Mouse (Mus musculus): ENCODE data around the gene Cwc27. TPM values are rescaled to one million over a fixed set of nuclear protein-coding genes. Genes with fewer than 3 reads are reported as not detected.

Gene Cwc27
- 24.0 and 26.5 TPM in 2 replicates for polyA plus RNA-seq (2014; fragmentation: Nextera tagmentation; extraction: Ambion mirVana)

- Histone ChIP-seq H3K4me2 (ENCODE audit: low read length) (peak within 1 kb of the TSS; percentile 76), H3K27me3 (ENCODE audit: control insufficient read depth, insufficient read depth, low read length) (no peaks in the 10 kb centered on the region), H3K4me3 (replicated peaks; ENCODE audit: low read depth, low read length) (peak within 1 kb of the TSS; percentile 81), H3K27ac (replicated peaks; ENCODE audit: low read depth, low read length) (peak within 1 kb of the TSS; percentile 81), H3K9ac (replicated peaks; ENCODE audit: low read length) (peak within 1 kb of the TSS; percentile 85), H3K36me3 (ENCODE audit: control insufficient read depth, insufficient read depth, low read length) (0 out of 2 replicates have a peak, but pooled peaks cover 4% of the 10 kb centered on the region), H3K9me3 (ENCODE audit: control insufficient read depth, low read length) (no peaks in the 10 kb centered on the region), H3K4me1 (ENCODE audit: control insufficient read depth, insufficient read depth, low read length) (peaks cover 16% of the 10 kb centered on the region)
- WGBS: under 1% methylated on average over 50 of the region's 50 CpGs
- peak; percentile 91 for DNase-seq
- ATAC-seq (ENCODE audit: low FRiP score, low TSS enrichment): peak; percentile 96
Measured at GRCm38 (mm10) chr13:104816635-104817571, at the start of gene Cwc27. Cwc27 (minus strand) TSS chr13:104817142.

GRCm38 (mm10) chr13:104866726-104867125 lies 49.8 kb upstream of the Cwc27 start:
- Histone ChIP-seq H3K9ac (replicated peaks; ENCODE audit: low read length) (no peak overlapping the region), H3K9me3 (ENCODE audit: control insufficient read depth, low read length) (no peaks in the 10 kb centered on the region), H3K27me3 (ENCODE audit: control insufficient read depth, insufficient read depth, low read length) (0 out of 2 replicates have a peak, but pooled peaks cover 3% of the 10 kb centered on the region), H3K27ac (replicated peaks; ENCODE audit: low read depth, low read length) (no peak overlapping the region), H3K36me3 (ENCODE audit: control insufficient read depth, insufficient read depth, low read length) (no peaks in the 10 kb centered on the region), H3K4me2 (ENCODE audit: low read length) (no peak overlapping the region), H3K4me3 (replicated peaks; ENCODE audit: low read depth, low read length) (no peak overlapping the region), H3K4me1 (ENCODE audit: control insufficient read depth, insufficient read depth, low read length) (no peaks in the 10 kb centered on the region)
- DNase-seq (no peak), ATAC-seq (ENCODE audit: low FRiP score, low TSS enrichment) (no peak)
- WGBS: 77% methylated on average over 5 of the region's 5 CpGs

- peak; percentile 76 for ATAC-seq (ENCODE audit: low FRiP score, low TSS enrichment)
- WGBS: 4% methylated on average over 38 of the region's 38 CpGs
Measured at GRCm38 (mm10) chr13:104863127-104863979, 46.4 kb upstream of the Cwc27 start, which contains the start of gene Shisal2b. Shisal2b (minus strand) TSS chr13:104863893.

GRCm38 (mm10) chr13:104853645-104854044 lies 36.7 kb upstream of the Cwc27 start:
- H3K4me3 ChIP-seq (replicated peaks; ENCODE audit: low read depth, low read length): no peak overlapping the region
- ATAC-seq (ENCODE audit: low FRiP score, low TSS enrichment): no peak
- no peaks in the 10 kb centered on the region for H3K27me3 ChIP-seq (ENCODE audit: control insufficient read depth, insufficient read depth, low read length)
- no peak overlapping the region for H3K4me2 ChIP-seq (ENCODE audit: low read length)
- no peaks in the 10 kb centered on the region for H3K4me1 ChIP-seq (ENCODE audit: control insufficient read depth, insufficient read depth, low read length)
- H3K9ac ChIP-seq (replicated peaks; ENCODE audit: low read length): no peak overlapping the region
- WGBS: 80% methylated on average over 2 of the region's 2 CpGs
- no peak overlapping the region for H3K27ac ChIP-seq (replicated peaks; ENCODE audit: low read depth, low read length)
- DNase-seq: peak; percentile 13
- H3K36me3 ChIP-seq (ENCODE audit: control insufficient read depth, insufficient read depth, low read length): no peaks in the 10 kb centered on the region
- H3K9me3 ChIP-seq (ENCODE audit: control insufficient read depth, low read length): no peaks in the 10 kb centered on the region

More at GRCm38 (mm10) chr13:104863127-104863979, 46.4 kb upstream of the Cwc27 start, which contains the start of gene Shisal2b:
- Histone ChIP-seq H3K4me3 (replicated peaks; ENCODE audit: low read depth, low read length) (peak within 1 kb of the TSS; percentile 51), H3K27ac (replicated peaks; ENCODE audit: low read depth, low read length) (no peak within 1 kb of the TSS), H3K9ac (replicated peaks; ENCODE audit: low read length) (peak within 1 kb of the TSS; percentile 65), H3K4me2 (ENCODE audit: low read length) (peak within 1 kb of the TSS; percentile 97), H3K4me1 (ENCODE audit: control insufficient read depth, insufficient read depth, low read length) (no peaks in the 10 kb centered on the region), H3K9me3 (ENCODE audit: control insufficient read depth, low read length) (no peaks in the 10 kb centered on the region), H3K36me3 (ENCODE audit: control insufficient read depth, insufficient read depth, low read length) (no peaks in the 10 kb centered on the region), H3K27me3 (ENCODE audit: control insufficient read depth, insufficient read depth, low read length) (0 out of 2 replicates have a peak, but pooled peaks cover 3% of the 10 kb centered on the region)
- DNase-seq: peak; percentile 84

GRCm38 (mm10) chr13:104843295-104844089 lies 26.6 kb upstream of the Cwc27 start:
- no peak for DNase-seq
- Histone ChIP-seq H3K9me3 (ENCODE audit: control insufficient read depth, low read length) (no peaks in the 10 kb centered on the region), H3K27ac (replicated peaks; ENCODE audit: low read depth, low read length) (no peak overlapping the region), H3K4me2 (ENCODE audit: low read length) (no peak overlapping the region), H3K4me1 (ENCODE audit: control insufficient read depth, insufficient read depth, low read length) (no peaks in the 10 kb centered on the region), H3K4me3 (replicated peaks; ENCODE audit: low read depth, low read length) (no peak overlapping the region), H3K27me3 (ENCODE audit: control insufficient read depth, insufficient read depth, low read length) (no peaks in the 10 kb centered on the region), H3K9ac (replicated peaks; ENCODE audit: low read length) (no peak overlapping the region), H3K36me3 (ENCODE audit: control insufficient read depth, insufficient read depth, low read length) (0 out of 2 replicates have a peak, but pooled peaks cover 4% of the 10 kb centered on the region)
- 88% methylated on average over 13 of the region's 13 CpGs for WGBS
- ATAC-seq (ENCODE audit: low FRiP score, low TSS enrichment): no peak

- H3K36me3 ChIP-seq (ENCODE audit: control insufficient read depth, insufficient read depth, low read length): peaks cover 17% of the 10 kb centered on the region
- no peak overlapping the region for H3K27ac ChIP-seq (replicated peaks; ENCODE audit: low read depth, low read length)
- no peak overlapping the region for H3K9ac ChIP-seq (replicated peaks; ENCODE audit: low read length)
- H3K4me3 ChIP-seq (replicated peaks; ENCODE audit: low read depth, low read length): no peak overlapping the region
- no peak for DNase-seq
- no peak for ATAC-seq (ENCODE audit: low FRiP score, low TSS enrichment)
- H3K4me1 ChIP-seq (ENCODE audit: control insufficient read depth, insufficient read depth, low read length): no peaks in the 10 kb centered on the region
- no peak overlapping the region for H3K4me2 ChIP-seq (ENCODE audit: low read length)
- WGBS: 82% methylated on average over 4 of the region's 4 CpGs
- H3K9me3 ChIP-seq (ENCODE audit: control insufficient read depth, low read length): no peaks in the 10 kb centered on the region
- H3K27me3 ChIP-seq (ENCODE audit: control insufficient read depth, insufficient read depth, low read length): no peaks in the 10 kb centered on the region
Measured at GRCm38 (mm10) chr13:104841937-104842336, 25.0 kb upstream of the Cwc27 start.

GRCm38 (mm10) chr13:104837628-104838027 lies 20.7 kb upstream of the Cwc27 start:
- WGBS: 87% methylated on average over 7 of the region's 7 CpGs
- no peak overlapping the region for H3K4me2 ChIP-seq (ENCODE audit: low read length)
- H3K9me3 ChIP-seq (ENCODE audit: control insufficient read depth, low read length): no peaks in the 10 kb centered on the region
- ATAC-seq (ENCODE audit: low FRiP score, low TSS enrichment): no peak
- no peak overlapping the region for H3K4me3 ChIP-seq (replicated peaks; ENCODE audit: low read depth, low read length)
- peaks cover 48% of the 10 kb centered on the region for H3K36me3 ChIP-seq (ENCODE audit: control insufficient read depth, insufficient read depth, low read length)
- no peak overlapping the region for H3K9ac ChIP-seq (replicated peaks; ENCODE audit: low read length)
- no peak overlapping the region for H3K27ac ChIP-seq (replicated peaks; ENCODE audit: low read depth, low read length)
- H3K27me3 ChIP-seq (ENCODE audit: control insufficient read depth, insufficient read depth, low read length): no peaks in the 10 kb centered on the region
- DNase-seq: no peak
- no peaks in the 10 kb centered on the region for H3K4me1 ChIP-seq (ENCODE audit: control insufficient read depth, insufficient read depth, low read length)

GRCm38 (mm10) chr13:104832811-104833210 lies 15.9 kb upstream of the Cwc27 start:
- peaks cover 56% of the 10 kb centered on the region for H3K36me3 ChIP-seq (ENCODE audit: control insufficient read depth, insufficient read depth, low read length)
- WGBS: 95% methylated on average over 13 of the region's 13 CpGs
- H3K4me1 ChIP-seq (ENCODE audit: control insufficient read depth, insufficient read depth, low read length): no peaks in the 10 kb centered on the region

More at GRCm38 (mm10) chr13:104832811-104833210, 15.9 kb upstream of the Cwc27 start:
- Histone ChIP-seq H3K9ac (replicated peaks; ENCODE audit: low read length) (no peak overlapping the region), H3K27me3 (ENCODE audit: control insufficient read depth, insufficient read depth, low read length) (no peaks in the 10 kb centered on the region), H3K4me3 (replicated peaks; ENCODE audit: low read depth, low read length) (no peak overlapping the region), H3K9me3 (ENCODE audit: control insufficient read depth, low read length) (no peaks in the 10 kb centered on the region), H3K4me2 (ENCODE audit: low read length) (no peak overlapping the region), H3K27ac (replicated peaks; ENCODE audit: low read depth, low read length) (no peak overlapping the region)
- no peak for DNase-seq
- ATAC-seq (ENCODE audit: low FRiP score, low TSS enrichment): no peak

Data from midbrain, embryonic 14.5 days (tissue).